Mouse (Mus musculus) E14TG2a.4 (cell line): Measurements from ENCODE around the gene Arhgap23.

Experiments
- H3K27me3 ChIP-seq: 2 replicates; pipeline ENCODE4 v1.6.1; 2014; ENCODE audit warnings: low read length, control low read depth; ENCODE audit not compliant: insufficient read depth
- H3K36me3 ChIP-seq: 2 replicates; pipeline ENCODE4 v1.6.1; 2014; ENCODE audit warnings: low read length, control low read depth; ENCODE audit not compliant: insufficient read depth
- H3K4me1 ChIP-seq: replicated peaks from 2 replicates; pipeline ENCODE4 v1.6.1; 2014; ENCODE audit warnings: low read depth, low read length, control low read depth
- H3K4me3 ChIP-seq: replicated peaks from 2 replicates; pipeline ENCODE4 v1.5.1; 2014; ENCODE audit warnings: mild to moderate bottlenecking, low read length
- H3K9me3 ChIP-seq: 2 replicates; pipeline ENCODE4 v1.6.1; 2014; ENCODE audit warnings: low read length, control low read depth
- CTCF ChIP-seq: conservative IDR thresholded peaks from 2 replicates; pipeline ENCODE4 v1.5.1; 2014; ENCODE audit warnings: low read length
- NANOG ChIP-seq: IDR thresholded peaks from 2 replicates; pipeline ENCODE4 v1.6.1; 2014; ENCODE audit warnings: borderline replicate concordance, low read length, mixed read lengths
- POU5F1 ChIP-seq: IDR thresholded peaks from 2 replicates; pipeline ENCODE4 v1.6.1; 2014; ENCODE audit warnings: low read length, borderline replicate concordance

The Arhgap23 gene

DNA sequence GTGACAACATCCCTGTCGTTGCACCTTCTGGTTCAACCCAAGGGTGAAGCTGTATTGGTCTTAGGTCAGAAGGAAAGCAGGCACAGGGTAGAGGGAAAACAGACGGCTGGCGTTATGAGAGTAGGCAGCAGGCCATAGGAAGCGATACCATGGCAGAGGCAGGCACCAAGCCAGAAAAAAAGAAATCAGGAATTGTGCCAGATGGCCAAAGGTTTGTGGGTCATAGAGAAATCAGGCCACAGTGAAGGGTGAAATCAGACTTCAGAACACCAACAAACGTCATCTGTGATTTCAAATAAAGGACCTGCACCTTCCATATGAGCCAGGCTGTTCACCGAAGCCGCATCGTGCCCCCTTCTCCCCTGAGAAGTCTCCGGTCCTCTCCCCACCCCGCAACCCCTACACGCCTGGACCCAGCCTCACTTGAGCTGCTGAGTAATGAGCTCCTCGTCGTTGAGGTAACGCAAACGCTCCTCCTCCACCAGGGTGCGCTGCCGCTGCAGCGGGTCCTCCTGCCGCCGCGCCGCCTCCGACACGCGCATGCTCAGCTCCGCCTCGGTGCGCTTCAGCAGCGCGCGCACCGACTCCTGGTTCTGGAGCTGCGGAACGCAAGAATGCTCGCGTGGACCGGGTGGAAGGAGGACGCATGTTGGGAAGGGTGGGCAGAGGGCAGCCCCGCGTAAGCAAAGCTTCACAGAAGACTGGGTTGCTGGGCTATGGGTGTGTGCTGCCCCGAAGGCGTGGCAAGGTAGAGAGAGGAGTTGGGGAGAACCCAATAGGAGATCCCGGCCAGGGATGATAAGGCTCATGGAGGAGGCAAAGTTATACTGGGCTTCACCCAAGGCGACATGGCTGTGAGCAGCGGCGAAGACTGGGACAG is 116.3 kb downstream of the Arhgap23 start:
- Histone ChIP-seq H3K4me3 (peak overlapping the region; percentile 84), H3K27me3 (peaks cover 52% of the 10 kb centered on the region), H3K9me3 (no peaks in the 10 kb centered on the region), H3K36me3 (peaks cover 24% of the 10 kb centered on the region), H3K4me1 (peaks cover 71% of the 10 kb centered on the region)
- TF ChIP-seq POU5F1: no peak
- TF ChIP-seq CTCF: peak; percentile 23; the same call in 1 of the 2 replicates
- TF ChIP-seq NANOG: no peak

DNA sequence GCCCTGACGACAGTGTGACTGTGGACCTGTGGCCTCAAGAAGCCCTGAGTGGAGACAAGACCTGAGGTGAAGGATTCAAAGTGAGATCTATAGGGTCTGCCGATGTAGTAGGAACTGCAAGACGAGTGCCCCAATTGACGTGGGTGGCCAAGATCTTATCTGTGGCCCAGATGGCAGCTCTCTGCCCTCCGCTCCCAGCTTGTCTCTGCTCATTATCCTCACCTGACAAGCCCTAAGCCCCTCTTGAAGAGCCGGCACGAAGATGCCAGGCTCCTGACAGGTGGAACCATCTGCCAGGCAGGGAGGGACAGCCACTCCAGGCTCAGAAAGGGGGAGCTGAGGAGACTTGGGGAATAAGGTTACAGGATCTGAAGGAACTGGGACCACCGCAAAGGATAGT is 117.0 kb downstream of the Arhgap23 start:
- no peak for TF ChIP-seq CTCF
- no peak for TF ChIP-seq POU5F1
- no peak for TF ChIP-seq NANOG

GRCm38 (mm10) chr11:97532950-97533582 is 117.7 kb downstream of the Arhgap23 start:
- Histone ChIP-seq H3K9me3 (no peaks in the 10 kb centered on the region), H3K27me3 (peaks cover 66% of the 10 kb centered on the region), H3K36me3 (peaks cover 21% of the 10 kb centered on the region), H3K4me3 (peak overlapping the region; percentile 84), H3K4me1 (peaks cover 79% of the 10 kb centered on the region)
- no peak for TF ChIP-seq POU5F1
- TF ChIP-seq CTCF: no peak
- no peak for TF ChIP-seq NANOG

More for the DNA sequence above, 117.0 kb downstream of the Arhgap23 start:
- Histone ChIP-seq H3K4me1 (peaks cover 78% of the 10 kb centered on the region), H3K9me3 (no peaks in the 10 kb centered on the region), H3K27me3 (peaks cover 59% of the 10 kb centered on the region), H3K36me3 (peaks cover 21% of the 10 kb centered on the region), H3K4me3 (peak overlapping the region; percentile 84)

DNA sequence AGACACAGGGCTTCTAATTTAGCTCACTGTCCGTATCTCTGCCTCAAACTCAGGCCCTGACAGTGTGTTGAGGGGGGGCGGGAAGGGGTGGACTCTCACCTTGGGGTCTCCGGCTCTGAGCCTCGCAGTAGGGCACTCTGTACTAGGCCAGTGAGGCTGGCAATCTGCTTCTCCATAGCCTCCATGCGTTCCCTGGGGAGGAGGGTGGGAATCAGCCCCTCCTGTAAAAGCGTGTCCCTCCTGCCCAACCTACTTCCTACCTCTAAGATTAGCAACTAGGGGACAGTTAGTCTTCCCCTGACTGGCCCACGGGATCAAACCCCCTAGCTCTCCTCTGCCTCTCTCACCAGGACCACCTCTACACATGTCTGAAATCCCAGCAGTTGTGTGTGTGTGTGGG is 118.3 kb downstream of the Arhgap23 start:
- Histone ChIP-seq H3K9me3 (no peaks in the 10 kb centered on the region), H3K4me3 (peak overlapping the region; percentile 84; the same call in 1 of the 2 replicates), H3K36me3 (peaks cover 21% of the 10 kb centered on the region), H3K27me3 (peaks cover 71% of the 10 kb centered on the region), H3K4me1 (peaks cover 73% of the 10 kb centered on the region)
- no peak for TF ChIP-seq CTCF
- TF ChIP-seq POU5F1: no peak
- TF ChIP-seq NANOG: no peak

DNA sequence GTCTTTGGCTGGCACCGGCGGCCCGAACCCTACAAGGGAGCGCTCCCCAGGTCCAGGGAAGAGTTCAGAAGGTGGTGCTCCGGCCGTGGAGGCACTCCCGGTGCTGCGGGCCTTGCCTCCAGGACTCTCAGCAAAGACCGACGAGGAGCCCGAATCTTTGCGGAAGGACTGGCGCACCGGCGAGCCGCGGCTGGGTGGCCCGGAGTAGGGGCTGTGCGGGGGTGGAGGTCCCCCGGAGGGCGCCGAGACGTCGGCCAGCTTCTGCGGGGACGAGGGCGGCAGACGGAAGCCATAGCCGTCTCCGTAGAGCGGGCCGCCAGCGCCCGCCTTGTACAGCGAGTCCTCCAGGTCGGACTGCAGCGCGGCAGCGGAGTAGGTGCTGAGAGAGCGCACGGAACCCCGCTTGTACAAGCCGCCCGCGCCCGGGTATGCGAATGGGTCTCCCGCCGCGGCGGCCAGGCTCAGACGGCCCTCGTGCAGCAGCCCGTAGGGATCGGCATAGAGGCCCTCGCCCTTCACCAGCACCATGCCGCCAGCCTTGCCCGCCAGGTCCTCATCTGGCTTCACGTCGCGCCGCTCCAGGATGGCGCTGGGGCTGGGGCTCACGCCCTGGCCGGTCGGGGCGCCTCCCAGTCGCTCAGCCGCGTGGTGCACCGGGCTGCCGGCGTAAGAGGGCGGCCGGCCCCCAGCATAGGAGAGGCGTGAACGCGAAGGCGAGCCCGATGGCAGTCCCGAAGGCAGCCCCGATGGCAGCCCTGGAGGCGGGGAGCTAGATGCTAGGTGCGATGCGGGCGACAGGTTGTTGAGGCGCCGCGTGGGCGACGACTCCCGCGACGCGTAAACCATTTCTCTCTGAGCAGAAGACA is 119.3 kb downstream of the Arhgap23 start:
- Histone ChIP-seq H3K36me3 (peaks cover 13% of the 10 kb centered on the region), H3K9me3 (no peaks in the 10 kb centered on the region), H3K4me1 (peaks cover 70% of the 10 kb centered on the region), H3K27me3 (peaks cover 77% of the 10 kb centered on the region), H3K4me3 (peak overlapping the region; percentile 72)
- no peak for TF ChIP-seq CTCF
- TF ChIP-seq NANOG: no peak
- TF ChIP-seq POU5F1: no peak

DNA sequence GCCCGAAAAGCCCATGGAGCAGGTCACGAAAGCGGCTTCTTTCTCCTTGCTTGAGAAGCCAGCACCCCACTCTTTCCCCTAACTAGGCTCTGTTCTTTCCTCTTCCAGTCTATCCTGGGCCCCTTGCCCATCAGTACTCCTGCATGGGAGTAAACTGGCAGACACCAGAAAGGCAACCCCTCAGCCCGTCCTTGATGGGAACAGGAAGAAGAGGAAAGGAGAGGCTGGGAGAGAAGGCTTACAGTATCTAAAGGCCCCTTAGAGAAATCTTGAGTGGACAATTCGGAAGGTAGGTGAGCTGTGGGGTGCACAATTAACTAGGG is 119.9 kb downstream of the Arhgap23 start:
- Histone ChIP-seq H3K4me3 (peak overlapping the region; percentile 72), H3K27me3 (peaks cover 78% of the 10 kb centered on the region), H3K36me3 (peaks cover 9% of the 10 kb centered on the region), H3K4me1 (peaks cover 69% of the 10 kb centered on the region), H3K9me3 (no peaks in the 10 kb centered on the region)
- no peak for TF ChIP-seq NANOG
- no peak for TF ChIP-seq POU5F1
- no peak for TF ChIP-seq CTCF

- no peak for TF ChIP-seq POU5F1
- TF ChIP-seq NANOG: no peak
- TF ChIP-seq CTCF: no peak
- Histone ChIP-seq H3K36me3 (peaks cover 7% of the 10 kb centered on the region; the same call in 1 of the 2 replicates), H3K4me1 (peaks cover 72% of the 10 kb centered on the region), H3K27me3 (peaks cover 77% of the 10 kb centered on the region), H3K9me3 (no peaks in the 10 kb centered on the region), H3K4me3 (no peak overlapping the region)
These were observed 120.3 kb downstream of the Arhgap23 start for GRCm38 (mm10) chr11:97535660-97536059.

DNA sequence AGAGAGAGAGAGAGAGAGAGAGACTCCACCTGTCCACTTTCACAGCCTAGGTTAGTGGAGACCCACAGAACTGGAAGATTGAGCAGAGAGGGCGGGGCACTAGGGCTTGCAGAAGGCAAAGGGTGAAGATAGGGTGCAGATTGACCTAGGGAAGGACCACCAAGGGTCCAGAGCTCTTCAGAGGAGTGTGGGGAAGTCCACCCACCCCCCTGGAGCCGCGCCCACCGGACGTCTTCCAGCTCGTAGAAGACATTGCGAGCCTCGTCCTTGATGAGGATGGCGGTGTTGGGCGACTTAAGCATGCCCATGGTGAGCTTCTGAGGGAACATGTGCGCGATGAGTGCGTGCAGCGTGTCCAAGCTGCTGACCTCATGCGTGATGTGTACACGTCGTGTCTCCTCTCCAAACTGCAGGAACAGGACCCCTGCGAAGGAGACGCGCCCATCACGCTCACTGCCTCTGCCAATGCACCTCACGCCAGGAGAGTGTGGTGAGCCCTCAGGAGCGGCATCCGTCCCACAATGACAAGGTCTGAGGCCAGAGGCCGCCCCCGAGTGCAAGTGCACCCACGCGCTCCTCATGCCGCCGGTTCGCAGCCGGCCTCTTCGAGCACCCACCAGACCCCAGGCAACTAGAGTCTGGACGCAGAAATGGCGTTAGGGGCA is 120.9 kb downstream of the Arhgap23 start:
- H3K4me1 ChIP-seq: peaks cover 72% of the 10 kb centered on the region
- peaks cover 78% of the 10 kb centered on the region for H3K27me3 ChIP-seq
- TF ChIP-seq POU5F1 (no peak), NANOG (no peak), CTCF (no peak)
- H3K9me3 ChIP-seq: no peaks in the 10 kb centered on the region
- H3K4me3 ChIP-seq: peak overlapping the region; percentile 77
- H3K36me3 ChIP-seq: peaks cover 1% of the 10 kb centered on the region; the same call in 1 of the 2 replicates
